Mouse (Mus musculus) layer of hippocampus, postnatal 36 days (tissue): ENCODE results near the gene Ptgfrn. TPM values are rescaled to one million over a fixed set of nuclear protein-coding genes. Genes with fewer than 3 reads are reported as not detected.

Experiments used
- DNase-seq, 2 experiments: peaks; one replicate each; pipeline ENCODE4 v3.0.0; 2022
- total RNA-seq, 2 experiments: library from RNA; stranded (reverse); gene quantifications; 2 replicates each; pipeline ENCODE4 v1.2.3; 2021

Gene Ptgfrn
- total RNA-seq, 2 experiments from 2014 or later = 9.4 to 12.1 TPM

- no peak for DNase-seq
Observed at GRCm38 (mm10) chr3:101037984-101038545, 72.0 kb downstream of the Ptgfrn start.

DNA sequence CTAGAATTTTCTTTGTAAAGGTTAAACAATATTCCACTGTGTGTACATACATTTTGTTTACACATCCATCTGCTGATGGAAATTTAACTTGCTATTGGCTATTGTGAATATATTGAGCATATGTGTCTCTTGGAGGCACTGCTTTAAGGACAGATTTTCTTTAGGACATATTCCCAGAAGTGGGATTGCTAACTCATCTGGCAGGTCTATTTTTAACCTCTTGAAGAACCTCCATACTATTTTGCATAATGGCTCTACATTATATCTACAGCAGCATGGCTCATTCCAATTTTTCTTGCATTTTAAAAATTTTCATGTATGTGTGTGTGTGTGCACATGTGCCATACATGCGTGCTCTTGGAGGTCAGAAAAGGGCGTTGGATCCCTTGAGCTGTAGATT, 74.1 kb downstream of the Ptgfrn start:
- DNase-seq = no peak

DNA sequence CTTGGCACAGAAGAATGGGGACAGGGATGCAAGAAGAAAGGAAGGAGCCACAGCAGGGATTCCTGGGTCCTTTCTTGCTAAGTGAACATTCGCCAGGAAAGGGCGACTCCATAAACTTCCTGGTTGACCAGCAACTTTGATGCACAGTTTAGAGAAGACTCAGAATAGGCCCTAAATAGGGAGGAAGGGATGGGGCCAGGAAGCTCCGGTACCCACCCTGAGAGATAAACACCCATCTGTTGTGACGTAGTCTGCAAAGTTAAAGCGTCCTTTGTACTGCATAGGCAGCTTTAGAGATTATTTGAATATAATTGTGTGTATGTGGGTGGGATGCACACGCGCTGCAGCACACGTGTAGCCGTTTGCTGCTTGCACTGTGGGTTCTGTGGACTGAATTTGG, 75.6 kb downstream of the Ptgfrn start:
- DNase-seq = no peak

DNA sequence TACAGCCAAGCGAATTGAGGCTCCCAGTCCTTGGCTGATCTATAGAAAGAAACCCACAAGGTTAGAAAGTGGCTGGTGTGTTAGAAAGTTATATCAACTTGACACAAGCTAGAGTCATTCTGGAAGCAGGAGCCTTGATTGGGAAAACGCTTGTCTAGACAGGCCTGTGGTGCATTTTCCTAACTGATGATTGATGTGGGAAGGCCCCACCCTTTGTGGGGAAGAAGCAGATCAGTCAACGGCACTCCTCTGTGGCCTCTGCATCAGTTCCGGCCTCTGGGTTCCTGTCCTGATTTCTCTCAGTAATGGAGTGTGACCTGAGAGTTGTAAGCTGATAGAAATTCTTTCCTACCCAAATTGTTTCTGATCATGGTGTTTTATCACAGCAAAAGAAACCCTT, 76.4 kb downstream of the Ptgfrn start:
- DNase-seq = no peak

DNA sequence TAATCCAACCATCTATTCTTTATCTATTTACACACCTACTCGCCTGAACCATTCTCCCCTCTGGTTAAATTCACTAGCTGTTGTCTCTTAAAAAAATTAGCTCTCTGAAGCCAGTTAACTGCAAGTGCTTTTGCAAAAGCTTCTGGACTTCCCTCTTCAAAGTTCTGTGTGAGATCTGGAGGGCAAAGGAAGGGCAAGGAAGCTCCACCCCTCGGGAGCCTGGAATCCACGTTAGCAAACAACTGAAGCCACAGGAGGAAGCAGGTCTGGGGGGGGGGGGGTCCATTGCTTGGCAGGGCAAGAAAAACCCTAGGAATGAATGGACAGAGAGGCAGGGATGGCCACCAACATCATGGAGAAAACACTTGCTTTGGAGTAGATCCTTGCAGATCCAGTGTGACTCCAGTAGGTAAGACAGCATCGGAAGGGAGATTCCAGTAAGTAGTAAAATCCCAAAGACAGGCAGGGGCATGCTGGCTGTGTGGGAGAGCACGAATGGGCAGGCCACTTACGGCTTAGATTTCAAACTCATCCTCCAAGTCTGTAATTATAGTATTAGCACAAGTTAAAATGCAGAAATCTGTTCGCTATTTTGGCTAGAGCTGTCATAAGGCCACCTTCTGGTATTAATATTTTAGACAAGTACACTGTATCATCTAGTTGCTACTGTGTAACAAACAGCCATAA, 78.5 kb downstream of the Ptgfrn start:
- no peak for DNase-seq

DNA sequence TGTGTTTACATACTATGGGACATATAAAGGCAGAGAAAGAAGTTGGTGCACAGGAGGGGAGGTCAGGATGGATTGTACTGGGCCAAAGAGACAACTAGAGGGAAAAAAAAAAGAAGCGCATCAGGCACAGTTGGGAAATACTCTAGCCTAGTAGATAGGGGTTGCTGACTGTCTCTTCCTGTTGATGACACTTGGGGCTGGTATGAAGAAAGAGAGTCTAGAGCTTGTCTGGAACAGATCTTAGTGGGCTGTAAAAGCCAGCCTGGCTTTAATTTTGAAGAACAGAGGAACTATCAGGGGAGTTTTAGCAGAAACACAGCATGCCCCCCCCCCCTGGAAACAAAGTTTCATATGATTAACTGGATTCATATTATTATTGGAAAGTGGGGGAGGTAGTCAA, 79.4 kb downstream of the Ptgfrn start:
- no peak for DNase-seq

GRCm38 (mm10) chr3:101029339-101029738, 80.7 kb downstream of the Ptgfrn start, which contains the start of gene Cd101:
TSS of gene Cd101 (minus strand) at chr3:101029556.
- no peak for DNase-seq

- DNase-seq = no peak
Observed at GRCm38 (mm10) chr3:101026741-101027140, 83.3 kb downstream of the Ptgfrn start.

DNA sequence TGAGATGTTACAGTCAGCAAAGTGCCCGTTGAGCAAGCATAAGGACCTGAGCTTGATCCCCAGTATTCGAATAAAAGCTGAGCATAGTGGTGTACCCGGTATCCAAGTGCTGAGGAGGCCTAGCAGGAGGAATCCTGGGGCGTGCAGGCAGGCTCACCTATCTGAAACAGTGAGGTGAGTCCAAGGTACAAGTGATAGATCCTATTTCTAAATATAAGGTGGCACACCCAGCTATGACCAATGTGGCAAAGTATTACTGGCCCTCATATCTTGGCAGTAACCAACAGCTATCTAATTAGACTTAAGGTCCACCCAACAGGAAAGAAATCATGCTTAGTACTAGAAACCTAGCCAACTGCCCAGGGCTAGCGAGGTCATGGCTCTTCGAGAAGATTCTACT, 87.1 kb downstream of the Ptgfrn start:
- no peak for DNase-seq

DNA sequence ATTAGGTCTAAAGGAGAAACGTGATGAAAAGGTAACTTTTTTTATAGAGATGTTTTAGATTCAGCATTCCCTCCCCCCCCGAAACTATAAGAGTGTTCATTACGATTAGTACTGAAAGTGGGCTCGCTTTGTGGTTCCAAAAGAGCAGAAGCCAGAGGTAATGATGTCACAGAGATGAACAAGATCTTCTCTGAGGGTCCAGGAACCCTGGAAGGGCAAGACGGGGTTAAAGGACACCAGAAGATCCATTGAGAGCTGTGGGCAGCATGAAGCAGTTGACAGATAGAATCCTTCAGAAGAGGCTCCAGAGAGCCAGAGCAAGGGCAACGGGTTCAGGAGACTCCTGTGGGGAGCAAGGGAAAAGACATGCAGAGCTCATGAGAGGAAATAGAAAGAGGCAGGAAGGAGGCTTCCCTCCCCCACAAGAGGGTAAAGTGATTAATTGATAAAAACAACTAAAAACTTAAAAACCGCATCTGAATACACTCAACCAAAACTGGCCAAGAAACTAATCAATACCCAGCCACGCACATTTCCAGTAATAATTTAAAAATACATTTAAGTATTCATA, 88.5 kb downstream of the Ptgfrn start:
- DNase-seq = no peak

DNA sequence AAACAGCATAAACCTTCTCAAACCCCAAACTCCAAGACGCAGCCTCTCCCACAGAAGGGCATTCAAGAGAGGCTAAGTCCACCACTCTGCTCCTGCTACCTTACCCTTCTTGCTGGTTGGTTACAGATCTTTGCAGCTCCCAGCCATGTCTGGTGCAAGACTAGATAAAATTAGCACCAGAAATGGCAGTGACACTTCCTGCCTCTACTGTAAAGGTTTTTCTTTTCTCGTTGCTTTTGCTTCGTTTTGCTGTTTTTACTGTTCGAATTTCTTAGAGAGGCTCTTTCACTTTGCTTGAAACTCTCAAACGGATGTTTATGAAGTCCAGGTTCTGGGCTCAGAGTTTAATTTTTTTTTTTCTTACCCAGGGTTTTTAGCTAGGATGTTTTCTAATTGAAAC, 89.0 kb downstream of the Ptgfrn start:
- no peak for DNase-seq

DNA sequence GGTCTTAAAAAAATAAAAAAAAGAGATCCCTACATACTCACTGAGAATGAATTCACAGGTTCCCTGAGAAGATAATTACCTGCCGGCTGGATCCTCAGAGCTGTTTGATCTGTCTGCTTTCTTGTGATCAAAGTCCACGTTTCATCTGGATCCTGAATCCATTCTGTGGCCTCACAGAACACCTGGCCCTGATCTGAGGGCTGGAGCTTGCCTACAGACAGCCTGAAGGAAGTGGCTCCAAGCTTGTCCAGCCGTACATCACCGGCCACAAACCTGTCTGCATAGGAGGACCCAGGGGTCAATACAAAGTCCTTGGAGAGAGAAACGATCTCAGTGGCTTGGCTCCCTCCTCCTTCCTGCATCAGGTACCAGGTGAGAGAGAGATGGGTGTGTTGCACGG, 91.6 kb downstream of the Ptgfrn start:
- DNase-seq = no peak

- no peak for DNase-seq
Observed at GRCm38 (mm10) chr3:101016050-101016449, 94.0 kb downstream of the Ptgfrn start.

DNA sequence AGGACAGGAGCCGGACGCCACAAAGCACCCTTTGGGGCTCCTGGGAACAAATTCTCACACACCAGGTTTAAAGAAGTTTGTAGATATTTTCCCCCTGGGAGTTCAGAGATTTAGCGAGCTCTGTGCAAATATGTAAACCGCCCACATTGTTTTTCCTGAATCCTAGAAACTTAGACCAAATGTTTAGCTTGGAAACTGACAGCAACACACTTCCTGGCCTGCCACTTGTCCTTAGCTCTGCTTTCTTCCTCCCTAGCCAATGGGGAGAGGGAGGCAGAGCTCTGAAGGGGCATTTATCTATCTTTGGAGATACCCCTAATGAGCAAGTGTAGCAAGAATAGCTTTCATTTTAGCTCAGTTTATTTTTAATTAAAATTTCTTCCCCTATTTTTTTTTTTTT, 94.8 kb downstream of the Ptgfrn start:
- DNase-seq = no peak

DNA sequence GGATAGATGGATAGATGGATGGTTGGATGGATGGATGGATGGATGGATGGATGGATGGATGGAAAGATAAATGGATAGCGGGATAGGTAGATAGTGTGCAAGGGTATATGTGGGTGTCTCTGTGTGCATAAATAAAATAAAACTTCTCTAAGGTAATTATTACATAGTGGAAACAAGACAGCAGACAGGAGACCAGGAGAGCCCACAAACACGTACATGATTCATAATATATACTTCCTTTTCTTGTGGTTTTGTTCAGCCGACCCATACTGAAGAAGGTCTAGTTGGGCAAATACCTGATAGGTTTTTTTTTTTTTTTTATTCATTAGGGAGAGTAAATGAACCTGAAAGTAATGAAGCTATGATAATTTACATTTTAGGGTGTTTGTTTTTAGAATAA, 96.5 kb downstream of the Ptgfrn start:
- no peak for DNase-seq

DNA sequence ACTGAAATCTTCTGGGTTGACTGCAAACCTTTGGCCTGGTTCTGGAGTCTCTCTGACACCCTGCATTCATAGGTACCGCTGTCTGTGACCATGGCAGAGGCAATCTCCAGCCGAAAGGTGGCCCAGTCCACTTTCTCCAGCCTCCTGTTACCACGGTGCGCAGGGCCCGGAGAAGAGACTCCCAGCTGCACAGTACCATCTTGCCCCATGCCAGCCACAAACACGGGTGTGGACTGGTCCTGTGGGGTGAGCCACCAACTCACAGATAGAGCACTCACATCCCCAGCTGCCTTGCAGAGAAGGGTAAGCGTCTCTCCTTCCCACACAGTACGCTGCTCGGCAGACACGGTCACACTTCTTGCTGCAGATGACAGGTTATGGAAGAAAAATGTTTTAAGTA, 97.1 kb downstream of the Ptgfrn start:
- no peak for DNase-seq

DNA sequence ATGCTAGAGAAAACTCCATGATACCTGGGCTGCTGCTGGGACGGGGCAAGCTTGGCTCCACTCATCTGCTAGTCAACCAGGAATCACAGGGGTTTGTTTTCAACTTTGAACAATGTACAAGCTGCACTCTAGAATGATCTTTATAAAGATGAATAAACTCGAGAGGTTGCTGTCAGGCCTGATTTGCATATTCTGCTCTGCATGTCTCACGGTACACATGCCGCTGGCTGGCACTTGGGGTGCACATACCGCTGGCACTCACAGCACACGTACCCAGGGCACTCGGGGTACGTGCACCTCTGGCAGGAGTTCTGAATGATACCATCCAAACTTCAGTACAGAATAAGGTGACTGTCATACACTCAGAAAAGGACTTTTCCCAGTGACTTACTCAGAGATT, 97.5 kb downstream of the Ptgfrn start:
- no peak for DNase-seq

- DNase-seq = peak; percentile 34 to 36
Observed at GRCm38 (mm10) chr3:101012131-101012571, 97.9 kb downstream of the Ptgfrn start.

GRCm38 (mm10) chr3:101011203-101011600, 98.9 kb downstream of the Ptgfrn start:
- no peak for DNase-seq

DNA sequence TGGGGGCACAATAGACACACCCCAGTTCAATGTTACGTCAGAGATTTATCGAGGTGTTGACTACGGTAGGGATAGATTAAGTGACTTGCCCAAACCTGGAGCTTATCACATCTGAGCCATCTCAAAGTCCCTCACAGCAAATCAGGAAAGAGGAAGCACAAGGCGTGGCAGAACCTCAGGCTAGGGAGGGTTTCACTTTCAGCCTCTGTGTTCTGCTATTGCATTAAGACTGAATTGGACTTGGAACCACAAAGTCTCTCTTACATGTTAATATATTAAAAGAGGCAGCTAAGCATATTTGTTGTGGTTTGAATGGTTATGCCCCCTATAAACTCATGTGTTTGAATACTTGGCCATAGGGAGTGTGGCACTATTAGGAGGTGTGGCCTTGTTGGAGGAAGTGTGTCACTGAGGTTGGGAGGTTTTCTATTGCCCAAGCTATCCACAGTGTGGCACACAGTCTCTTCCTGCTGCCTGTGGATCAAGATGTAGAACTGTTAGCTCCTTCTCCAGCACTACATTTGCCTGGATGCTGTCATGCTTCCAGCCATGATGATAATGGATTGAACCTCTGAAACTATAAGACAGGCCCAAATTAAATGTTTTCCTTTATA, 99.4 kb downstream of the Ptgfrn start:
- no peak for DNase-seq

DNA sequence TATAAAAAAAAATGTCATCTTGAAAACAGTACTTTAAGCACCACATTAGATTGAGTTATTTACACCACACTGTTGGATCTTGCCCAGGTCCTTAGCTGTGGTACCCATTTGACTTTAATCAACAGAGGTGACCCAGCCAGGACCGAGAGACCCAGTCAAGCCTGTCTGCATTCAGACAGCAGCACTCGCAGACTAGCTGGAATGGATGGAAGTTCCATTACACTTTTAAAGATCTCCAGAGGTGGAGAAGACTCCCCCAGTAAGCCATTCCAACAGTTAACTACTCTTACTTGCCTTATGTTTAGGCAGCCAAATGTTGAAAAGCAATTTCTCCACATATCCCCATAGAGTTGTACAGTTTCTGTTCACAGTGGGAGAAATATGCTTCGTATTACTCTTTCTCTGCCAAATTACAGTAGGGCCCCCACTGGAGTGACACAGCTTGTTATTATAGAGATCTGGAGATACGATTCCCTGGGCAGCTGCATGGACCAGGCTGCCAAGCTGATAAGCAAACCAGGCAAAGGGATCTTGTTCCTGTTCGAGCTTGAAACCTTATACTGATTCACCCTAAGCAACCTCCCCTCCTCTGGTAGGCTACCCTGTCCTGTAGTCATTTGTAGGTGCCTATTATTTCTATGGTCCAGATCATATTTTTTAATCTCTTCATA, 102.8 kb downstream of the Ptgfrn start:
- no peak for DNase-seq

- no peak for DNase-seq
Observed at GRCm38 (mm10) chr3:101005392-101005791, 104.7 kb downstream of the Ptgfrn start.
